Mouse (Mus musculus): ENCODE measurements around the gene Tmem266. TPM values are rescaled to one million over a fixed set of nuclear protein-coding genes. Genes with fewer than 3 reads are reported as not detected.
A peak's percentile ranks its signal among the peaks of the same experiment; 100 is the strongest.

The Tmem266 gene
- polyA plus RNA-seq, 1 experiment from 2014 or later = 4.2 TPM

GRCm38 (mm10) chr9:55345332-55345731, 18.6 kb downstream of the Tmem266 start:
- H3K27ac ChIP-seq (replicated peaks) = no peak overlapping the region
- no peaks in the 10 kb centered on the region for H3K36me3 ChIP-seq
- H3K4me3 ChIP-seq = no peak overlapping the region
- no peaks in the 10 kb centered on the region for H3K9me3 ChIP-seq
- ATAC-seq (ENCODE audit: low read depth) = no peak
- H3K27me3 ChIP-seq = no peaks in the 10 kb centered on the region
- no peaks in the 10 kb centered on the region for H3K4me1 ChIP-seq (replicated peaks)
- 91% methylated on average over 7 of the region's 7 CpGs for WGBS
- H3K9ac ChIP-seq = no peak overlapping the region
- H3K4me2 ChIP-seq = no peak overlapping the region

- Histone ChIP-seq H3K36me3 (no peaks in the 10 kb centered on the region), H3K4me1 (replicated peaks) (no peaks in the 10 kb centered on the region), H3K4me2 (no peak overlapping the region), H3K27me3 (no peaks in the 10 kb centered on the region), H3K4me3 (no peak overlapping the region), H3K27ac (replicated peaks) (no peak overlapping the region), H3K9me3 (no peaks in the 10 kb centered on the region), H3K9ac (no peak overlapping the region)
- WGBS = 85% methylated on average over 3 of the region's 3 CpGs
- ATAC-seq (ENCODE audit: low read depth) = no peak
These were observed 22.0 kb downstream of the Tmem266 start for GRCm38 (mm10) chr9:55348664-55349063.

GRCm38 (mm10) chr9:55354686-55355085, 28.0 kb downstream of the Tmem266 start:
- Histone ChIP-seq H3K9me3 (no peaks in the 10 kb centered on the region), H3K27me3 (peaks cover 8% of the 10 kb centered on the region; the same call in 1 of the 2 replicates), H3K4me3 (no peak overlapping the region), H3K36me3 (no peaks in the 10 kb centered on the region), H3K9ac (no peak overlapping the region), H3K4me2 (no peak overlapping the region), H3K4me1 (replicated peaks) (peaks cover 13% of the 10 kb centered on the region; the same call in 1 of the 2 replicates), H3K27ac (replicated peaks) (no peak overlapping the region)
- no peak for ATAC-seq (ENCODE audit: low read depth)
- WGBS = 47% methylated on average over 3 of the region's 3 CpGs

- peak; percentile 81 for ATAC-seq (ENCODE audit: low read depth)
- 24% methylated on average over 8 of the region's 8 CpGs for WGBS
- Histone ChIP-seq H3K4me2 (no peak overlapping the region), H3K27ac (replicated peaks) (no peak overlapping the region), H3K27me3 (peaks cover 8% of the 10 kb centered on the region; the same call in 1 of the 2 replicates), H3K4me1 (replicated peaks) (peaks cover 13% of the 10 kb centered on the region; the same call in 1 of the 2 replicates), H3K9ac (no peak overlapping the region), H3K9me3 (no peaks in the 10 kb centered on the region), H3K36me3 (no peaks in the 10 kb centered on the region), H3K4me3 (no peak overlapping the region)
These were observed 28.6 kb downstream of the Tmem266 start for GRCm38 (mm10) chr9:55355270-55355834.

DNA sequence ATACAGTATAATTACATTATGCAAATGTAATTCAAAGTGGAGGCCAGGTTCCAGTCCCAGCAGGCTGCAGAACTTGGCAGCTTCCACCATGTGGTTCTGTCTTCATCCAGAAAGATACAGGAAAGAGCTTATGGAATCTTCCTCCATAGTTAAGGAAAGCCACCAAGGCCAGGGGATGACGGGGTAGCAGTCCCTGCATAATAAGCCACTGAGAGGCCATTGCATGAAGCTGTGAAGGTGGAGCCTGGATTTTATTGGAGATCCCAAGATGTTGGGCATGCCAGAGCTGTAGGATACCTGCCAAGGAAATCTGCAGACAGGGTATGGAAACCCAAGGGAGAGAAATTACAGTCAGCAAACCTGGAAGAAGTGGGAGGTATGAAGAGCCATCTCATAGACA, 30.5 kb downstream of the Tmem266 start:
- 86% methylated on average over 1 of the region's 1 CpGs for WGBS
- Histone ChIP-seq H3K27me3 (peaks cover 8% of the 10 kb centered on the region; the same call in 1 of the 2 replicates), H3K36me3 (no peaks in the 10 kb centered on the region), H3K4me2 (no peak overlapping the region), H3K4me3 (no peak overlapping the region), H3K9ac (no peak overlapping the region), H3K27ac (replicated peaks) (no peak overlapping the region), H3K9me3 (no peaks in the 10 kb centered on the region), H3K4me1 (replicated peaks) (peaks cover 13% of the 10 kb centered on the region; the same call in 1 of the 2 replicates)
- ATAC-seq (ENCODE audit: low read depth) = no peak

GRCm38 (mm10) chr9:55360372-55360771, 33.7 kb downstream of the Tmem266 start:
- no peak for ATAC-seq (ENCODE audit: low read depth)
- no peak overlapping the region for H3K9ac ChIP-seq
- WGBS = 86% methylated on average over 3 of the region's 3 CpGs

GRCm38 (mm10) chr9:55360861-55361260, 34.1 kb downstream of the Tmem266 start:
- WGBS = 67% methylated on average over 7 of the region's 7 CpGs
- H3K9me3 ChIP-seq = no peaks in the 10 kb centered on the region

More at GRCm38 (mm10) chr9:55360372-55360771, 33.7 kb downstream of the Tmem266 start:
- H3K9me3 ChIP-seq = no peaks in the 10 kb centered on the region
- peaks cover under 1% of the 10 kb centered on the region; the same call in 1 of the 2 replicates for H3K4me1 ChIP-seq (replicated peaks)
- no peak overlapping the region for H3K27ac ChIP-seq (replicated peaks)
- peaks cover 8% of the 10 kb centered on the region; the same call in 1 of the 2 replicates for H3K27me3 ChIP-seq
- H3K4me2 ChIP-seq = no peak overlapping the region
- H3K4me3 ChIP-seq = no peak overlapping the region
- no peaks in the 10 kb centered on the region for H3K36me3 ChIP-seq

DNA sequence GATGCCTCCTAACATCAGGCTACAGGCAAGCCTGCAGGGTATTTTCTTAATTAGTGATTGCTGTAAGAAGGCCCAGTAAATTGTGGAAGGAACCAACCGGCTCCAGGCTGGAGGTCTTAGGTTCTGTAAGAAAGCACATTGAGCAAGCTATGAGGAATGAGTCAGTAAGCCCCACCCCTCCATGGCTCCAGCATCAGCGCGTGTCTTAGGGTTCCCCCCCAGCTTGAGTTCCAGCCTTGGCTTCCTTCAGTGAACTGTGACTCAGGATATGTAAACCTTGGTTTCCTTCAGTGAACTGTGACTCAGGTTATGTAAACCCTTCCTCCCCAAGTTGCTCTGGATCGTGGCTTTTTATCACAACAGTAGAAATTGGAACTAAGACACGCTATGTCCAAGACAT, 35.3 kb downstream of the Tmem266 start:
- H3K9ac ChIP-seq = no peak overlapping the region
- H3K9me3 ChIP-seq = no peaks in the 10 kb centered on the region
- H3K27me3 ChIP-seq = peaks cover 8% of the 10 kb centered on the region; the same call in 1 of the 2 replicates
- H3K36me3 ChIP-seq = no peaks in the 10 kb centered on the region
- no peak overlapping the region for H3K4me2 ChIP-seq
- ATAC-seq (ENCODE audit: low read depth) = no peak
- no peaks in the 10 kb centered on the region for H3K4me1 ChIP-seq (replicated peaks)
- H3K27ac ChIP-seq (replicated peaks) = no peak overlapping the region
- WGBS = 82% methylated on average over 5 of the region's 5 CpGs
- no peak overlapping the region for H3K4me3 ChIP-seq

More at GRCm38 (mm10) chr9:55360861-55361260, 34.1 kb downstream of the Tmem266 start:
- H3K36me3 ChIP-seq = no peaks in the 10 kb centered on the region
- no peaks in the 10 kb centered on the region for H3K4me1 ChIP-seq (replicated peaks)
- H3K27ac ChIP-seq (replicated peaks) = no peak overlapping the region
- no peak for ATAC-seq (ENCODE audit: low read depth)
- no peak overlapping the region for H3K9ac ChIP-seq
- no peak overlapping the region for H3K4me2 ChIP-seq
- H3K27me3 ChIP-seq = peaks cover 8% of the 10 kb centered on the region; the same call in 1 of the 2 replicates
- no peak overlapping the region for H3K4me3 ChIP-seq

DNA sequence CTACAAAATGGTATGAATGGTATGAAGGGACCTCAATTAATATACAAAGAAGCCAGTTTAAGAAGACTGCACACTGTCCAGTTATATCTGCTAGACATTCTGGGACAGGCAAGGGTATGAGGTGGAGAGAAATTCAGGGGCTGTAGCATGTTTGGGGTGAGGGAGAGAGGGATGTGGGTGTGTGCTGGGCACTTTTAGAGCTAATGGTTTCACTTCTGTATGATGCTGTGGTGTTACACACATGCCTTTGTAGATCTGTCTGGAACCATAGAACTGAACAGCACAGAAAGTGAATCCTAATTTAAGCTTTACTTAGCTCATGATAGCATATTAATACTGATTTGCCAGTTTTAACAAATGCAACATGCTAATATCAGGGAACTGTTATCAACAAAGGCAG, 37.0 kb downstream of the Tmem266 start:
- ATAC-seq (ENCODE audit: low read depth) = no peak
- H3K4me1 ChIP-seq (replicated peaks) = no peaks in the 10 kb centered on the region
- H3K27ac ChIP-seq (replicated peaks) = no peak overlapping the region
- no peaks in the 10 kb centered on the region for H3K36me3 ChIP-seq
- no peaks in the 10 kb centered on the region for H3K9me3 ChIP-seq
- no peak overlapping the region for H3K4me3 ChIP-seq
- H3K4me2 ChIP-seq = no peak overlapping the region
- H3K9ac ChIP-seq = no peak overlapping the region
- H3K27me3 ChIP-seq = no peaks in the 10 kb centered on the region

DNA sequence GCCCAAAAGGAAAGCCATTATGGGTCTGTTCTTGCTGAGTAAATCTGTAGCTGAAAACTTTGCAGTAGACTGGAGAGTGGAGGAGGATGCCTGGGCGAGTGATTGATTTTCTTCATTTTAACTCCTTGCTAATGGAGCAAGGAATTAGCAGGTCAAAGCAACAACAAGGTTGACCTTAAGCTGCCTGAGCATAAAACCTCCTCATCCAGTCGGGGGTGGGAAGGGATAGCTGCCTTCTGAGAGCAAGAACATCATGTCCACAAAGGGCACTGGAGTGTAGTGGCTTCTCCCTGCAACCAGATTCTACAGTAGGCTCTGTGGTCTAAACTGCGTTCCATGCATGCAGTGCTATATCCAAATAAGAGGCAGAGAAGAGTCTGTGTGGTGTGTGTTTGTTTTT, 41.3 kb downstream of the Tmem266 start:
- Histone ChIP-seq H3K36me3 (no peaks in the 10 kb centered on the region), H3K27ac (replicated peaks) (no peak overlapping the region), H3K9ac (no peak overlapping the region), H3K27me3 (no peaks in the 10 kb centered on the region), H3K4me1 (replicated peaks) (no peaks in the 10 kb centered on the region), H3K4me2 (no peak overlapping the region), H3K9me3 (no peaks in the 10 kb centered on the region), H3K4me3 (no peak overlapping the region)
- WGBS = 48% methylated on average over 3 of the region's 3 CpGs
- no peak for ATAC-seq (ENCODE audit: low read depth)

DNA sequence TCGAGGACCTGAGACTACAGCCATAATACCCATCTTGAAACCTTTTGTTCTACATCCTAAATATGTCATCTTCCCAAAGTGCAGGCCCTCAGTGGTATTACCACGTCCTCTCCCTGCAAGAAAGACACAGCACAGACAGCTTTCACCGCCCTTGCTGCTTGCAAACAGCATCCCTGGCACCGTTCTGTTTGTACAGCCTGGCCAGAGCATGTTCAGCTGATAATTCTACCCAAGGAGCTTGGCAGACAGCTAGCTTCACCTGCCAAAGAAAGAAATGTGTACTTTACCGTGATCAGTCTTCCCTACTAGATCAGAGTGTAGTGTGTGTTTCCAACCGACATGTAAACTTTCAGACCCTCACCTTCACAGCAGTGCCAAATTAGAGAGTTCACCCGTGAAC, 45.2 kb downstream of the Tmem266 start:
- no peak overlapping the region for H3K4me3 ChIP-seq
- no peaks in the 10 kb centered on the region for H3K4me1 ChIP-seq (replicated peaks)
- H3K27ac ChIP-seq (replicated peaks) = no peak overlapping the region
- H3K9ac ChIP-seq = no peak overlapping the region
- H3K36me3 ChIP-seq = no peaks in the 10 kb centered on the region
- ATAC-seq (ENCODE audit: low read depth) = no peak
- H3K9me3 ChIP-seq = 0 out of 2 replicates have a peak, but pooled peaks cover 3% of the 10 kb centered on the region
- no peak overlapping the region for H3K4me2 ChIP-seq
- WGBS = 83% methylated on average over 7 of the region's 7 CpGs
- H3K27me3 ChIP-seq = no peaks in the 10 kb centered on the region

GRCm38 (mm10) chr9:55377603-55378250, 51.0 kb downstream of the Tmem266 start:
- WGBS = 90% methylated on average over 10 of the region's 10 CpGs
- no peak overlapping the region for H3K4me2 ChIP-seq

More at GRCm38 (mm10) chr9:55377603-55378250, 51.0 kb downstream of the Tmem266 start:
- no peaks in the 10 kb centered on the region for H3K27me3 ChIP-seq
- no peak overlapping the region for H3K4me3 ChIP-seq
- no peak overlapping the region for H3K9ac ChIP-seq
- no peak for ATAC-seq (ENCODE audit: low read depth)
- H3K27ac ChIP-seq (replicated peaks) = no peak overlapping the region
- no peaks in the 10 kb centered on the region for H3K36me3 ChIP-seq
- no peaks in the 10 kb centered on the region for H3K4me1 ChIP-seq (replicated peaks)
- 0 out of 2 replicates have a peak, but pooled peaks cover 3% of the 10 kb centered on the region for H3K9me3 ChIP-seq
